Mouse (Mus musculus) ovary, postnatal 14 days (tissue): ENCODE results near the gene Dclre1c.
"Not testable (repeated sequence)": the region's sequence is repeated elsewhere in the genome, so short reads cannot be mapped to it uniquely, and the experiment has no call there.

ENCODE experiments used
- DNase-seq: peaks from one replicate; pipeline ENCODE4 v3.0.0; 2022; ENCODE audit warnings: low spot score

Gene Dclre1c

GRCm38 (mm10) chr2:3423841-3424578, at the start of gene Dclre1c:
TSS of gene Dclre1c (plus strand) at chr2:3424131.
- peak; percentile 71 for DNase-seq

DNA sequence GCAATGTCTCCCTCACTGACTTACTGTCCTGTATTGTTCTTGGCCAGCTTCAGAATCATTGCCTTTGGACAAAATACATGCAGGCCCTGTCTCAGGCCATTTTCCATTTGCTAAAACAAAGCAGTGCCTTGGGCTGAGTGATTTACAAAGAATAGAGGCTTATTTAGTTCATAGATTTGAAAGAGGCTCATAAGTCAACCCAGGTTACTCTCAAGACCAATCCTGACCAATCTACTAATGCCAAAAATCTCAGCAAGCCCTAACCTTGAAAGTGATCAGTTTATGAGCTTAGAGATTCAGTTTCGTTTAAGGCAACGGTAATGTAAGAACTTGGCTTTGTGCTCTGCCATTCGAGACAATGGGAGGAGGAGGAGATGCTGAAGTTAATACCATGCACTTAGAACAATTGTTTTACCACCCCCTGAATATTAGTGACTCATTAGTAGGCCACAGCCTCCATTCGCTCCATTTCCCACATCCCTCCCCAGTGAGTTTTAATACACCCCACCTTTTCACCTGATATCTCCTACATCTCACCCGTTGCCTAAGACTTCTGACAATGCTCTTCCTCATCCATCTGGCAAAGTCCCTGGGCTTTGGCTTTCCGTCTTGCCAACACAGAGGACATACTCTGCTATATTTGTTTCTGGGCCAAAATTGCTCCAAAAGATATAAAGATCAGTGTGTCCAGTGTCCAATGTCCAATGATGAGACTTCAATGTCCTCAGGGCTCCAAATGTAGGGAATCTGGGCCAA, 36.6 kb upstream of the Dclre1c start:
- DNase-seq = no peak

- DNase-seq = no peak
These were observed 32.0 kb upstream of the Dclre1c start for GRCm38 (mm10) chr2:3391945-3392344.

GRCm38 (mm10) chr2:3397110-3397509, 26.8 kb upstream of the Dclre1c start, which contains the start of gene Olah:
TSS of gene Olah (minus strand) at chr2:3397210.
- not testable (repeated sequence) for DNase-seq

DNA sequence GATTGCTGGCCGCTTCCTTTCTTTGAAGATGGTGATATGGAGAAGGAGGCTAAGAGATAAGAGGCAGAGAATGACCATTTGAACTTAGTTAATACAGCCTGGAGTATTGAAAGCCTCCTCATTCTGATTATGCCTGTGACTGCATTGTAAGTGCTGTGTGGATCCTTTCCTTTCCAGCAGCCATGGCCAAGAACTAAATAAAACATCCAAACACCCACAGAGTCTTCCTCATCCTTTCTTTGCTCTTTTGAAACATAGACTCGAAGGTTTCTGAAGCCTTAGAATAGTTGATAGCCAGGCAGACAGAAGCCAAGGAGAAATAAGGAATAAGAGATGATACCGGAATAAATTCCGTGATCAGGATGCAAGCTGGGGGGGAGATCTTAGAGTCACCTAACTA, 17.9 kb upstream of the Dclre1c start:
- DNase-seq = no peak

GRCm38 (mm10) chr2:3407756-3408155, 16.2 kb upstream of the Dclre1c start:
- no peak for DNase-seq

DNA sequence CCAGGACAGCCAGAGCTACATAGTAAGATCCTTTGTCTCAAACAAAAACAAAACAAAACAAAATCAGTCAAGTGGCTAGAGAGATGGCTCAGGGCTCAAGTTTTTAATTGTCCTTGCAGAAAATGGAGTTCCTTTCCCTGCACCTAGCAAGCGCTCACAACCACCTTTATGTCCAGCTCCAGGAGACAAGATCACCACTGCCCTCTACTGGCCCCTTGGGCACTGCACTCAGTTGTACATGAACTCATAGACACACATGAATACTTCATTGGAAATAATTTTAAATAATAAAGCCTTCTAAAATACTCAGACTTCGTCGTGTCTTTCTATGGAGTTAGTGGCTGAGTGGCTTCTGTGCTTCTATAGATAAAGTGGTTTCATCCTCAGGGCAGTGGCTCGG, 9.7 kb upstream of the Dclre1c start:
- DNase-seq = peak; percentile 42

- DNase-seq = no peak
These were observed 8.3 kb upstream of the Dclre1c start for GRCm38 (mm10) chr2:3415676-3416075.

DNA sequence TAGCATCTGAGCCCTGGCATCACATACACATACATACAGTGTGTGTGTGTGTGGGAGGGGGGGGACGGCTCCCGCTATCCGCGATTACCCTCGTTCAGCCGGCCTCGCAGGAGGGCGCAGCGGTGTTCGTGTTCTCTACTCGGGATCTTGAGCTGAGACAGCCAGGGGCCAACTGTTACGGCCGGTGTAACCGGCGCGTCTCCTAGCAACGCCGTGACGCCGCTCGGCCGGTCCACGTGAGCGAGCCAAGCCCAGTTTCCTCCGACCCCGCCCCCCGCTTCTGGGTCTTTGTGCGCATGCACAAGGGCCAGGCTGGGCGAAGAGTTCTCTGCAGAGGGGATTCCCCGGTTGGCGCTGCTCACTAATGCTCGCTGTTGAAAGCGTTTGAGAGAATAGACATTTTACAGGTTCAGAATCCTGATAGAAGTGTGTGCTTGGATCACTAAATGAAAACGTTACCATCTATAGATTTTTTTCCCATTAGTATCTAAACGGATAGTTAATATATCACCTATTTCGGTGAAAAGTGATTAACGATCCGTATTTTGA, 5.0 kb upstream of the Dclre1c start:
- peak; percentile 93 for DNase-seq

- DNase-seq = no peak
These were observed 3.8 kb upstream of the Dclre1c start for GRCm38 (mm10) chr2:3420157-3420556.

DNA sequence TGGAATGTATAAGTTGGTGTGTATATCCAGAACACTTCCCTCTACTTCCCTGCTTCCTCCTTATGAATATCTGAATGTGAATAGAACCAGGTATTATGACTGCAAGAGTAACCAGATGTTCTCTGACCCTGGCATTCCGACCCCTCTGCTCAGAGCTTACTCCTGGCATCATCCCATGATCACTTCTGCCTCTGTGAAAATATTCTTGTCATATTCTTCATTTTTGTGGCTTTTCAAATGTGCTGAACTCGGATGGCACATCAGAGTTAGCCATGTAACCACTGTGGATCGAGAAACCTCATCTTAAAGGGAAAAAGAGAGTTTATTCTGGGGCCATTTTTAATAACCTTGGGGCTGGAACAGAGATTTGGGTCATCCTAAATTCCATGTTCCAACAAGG, 1.4 kb upstream of the Dclre1c start, which contains the start of gene Meig1:
Gene Meig1, minus strand, starts transcription at position 101 of the 400 bp plus-strand sequence.
- no peak for DNase-seq

- no peak for DNase-seq
These were observed 614 bp downstream of the Dclre1c start for GRCm38 (mm10) chr2:3424579-3424910.

- no peak for DNase-seq
These were observed 7.0 kb downstream of the Dclre1c start for GRCm38 (mm10) chr2:3430956-3431355.

DNA sequence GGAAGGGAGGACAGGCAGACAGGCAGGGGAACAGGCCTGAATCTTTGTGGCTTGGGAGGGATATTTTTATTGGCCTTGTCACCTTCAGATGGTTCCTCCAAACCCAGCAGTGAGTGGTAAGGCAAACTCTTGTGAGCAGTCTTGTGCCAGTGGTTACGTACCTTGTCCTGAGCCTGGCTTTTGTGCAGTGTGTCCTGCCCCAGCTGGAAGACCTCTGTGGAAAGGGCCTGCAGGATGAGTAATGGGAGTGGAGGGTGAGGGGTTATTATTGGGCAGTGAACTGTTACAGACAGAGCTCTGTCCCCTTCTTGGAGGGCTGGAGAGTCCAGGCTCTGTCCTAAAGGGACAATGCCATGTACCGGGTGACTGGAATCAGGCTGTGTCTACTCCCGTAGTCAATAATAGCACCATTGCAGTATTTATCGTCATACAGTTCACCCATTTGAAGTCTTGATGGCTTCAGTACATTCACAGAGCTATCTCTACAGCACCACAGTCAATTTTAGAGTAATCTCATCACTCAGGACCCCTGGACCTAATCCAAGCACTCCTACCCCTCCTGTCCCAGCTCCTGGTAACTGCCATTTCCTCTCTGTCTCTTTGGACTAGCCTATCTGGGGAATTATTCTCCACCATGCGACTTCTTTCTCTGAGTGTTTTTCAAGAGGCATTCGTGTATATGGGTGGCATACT, 11.6 kb downstream of the Dclre1c start:
- no peak for DNase-seq

- DNase-seq = no peak
These were observed 14.0 kb downstream of the Dclre1c start for GRCm38 (mm10) chr2:3437956-3438355.

- DNase-seq = no peak
These were observed 20.3 kb downstream of the Dclre1c start for GRCm38 (mm10) chr2:3444206-3444605.

DNA sequence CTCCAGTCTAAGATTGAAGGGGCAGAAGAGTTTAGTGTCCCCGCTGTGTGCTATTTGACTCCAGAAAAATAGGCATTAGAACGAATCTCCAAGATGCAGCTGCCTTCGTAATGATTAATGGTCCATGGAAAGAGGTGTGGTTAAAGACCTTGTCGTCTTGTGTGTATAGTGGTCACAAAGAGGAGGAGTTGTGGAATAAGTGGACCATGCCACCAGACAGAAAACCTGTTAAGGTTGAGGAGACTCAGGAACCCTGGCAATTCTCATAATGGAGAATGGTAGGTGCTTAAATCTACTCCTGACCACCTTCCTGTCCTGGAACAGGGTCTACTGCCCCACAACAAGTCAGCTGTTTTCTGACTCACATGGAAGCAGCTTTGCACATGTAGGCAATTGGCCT, 22.1 kb downstream of the Dclre1c start:
- DNase-seq = no peak

GRCm38 (mm10) chr2:3449431-3449830, 25.5 kb downstream of the Dclre1c start:
- DNase-seq = no peak

GRCm38 (mm10) chr2:3453096-3453495, 29.2 kb downstream of the Dclre1c start:
- DNase-seq = no peak

DNA sequence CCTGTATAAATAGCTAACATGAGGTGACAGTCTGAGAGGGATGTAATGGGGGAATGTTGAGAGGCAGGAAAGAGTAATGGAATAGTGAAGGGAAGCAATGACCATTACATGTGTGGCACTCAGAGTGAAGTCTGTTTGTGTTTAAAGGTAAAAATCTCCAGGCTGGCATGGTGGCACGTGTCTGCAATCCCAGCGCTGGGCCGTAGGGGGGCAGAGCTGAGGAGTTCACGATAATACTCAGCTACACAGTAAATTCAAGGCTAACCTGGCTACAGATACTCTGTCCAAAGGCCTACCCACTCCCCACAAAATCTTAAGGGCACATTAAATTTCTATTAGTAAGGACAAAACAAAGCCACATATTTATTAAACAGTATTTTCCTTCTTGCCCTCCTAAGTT, 32.7 kb downstream of the Dclre1c start:
- no peak for DNase-seq

DNA sequence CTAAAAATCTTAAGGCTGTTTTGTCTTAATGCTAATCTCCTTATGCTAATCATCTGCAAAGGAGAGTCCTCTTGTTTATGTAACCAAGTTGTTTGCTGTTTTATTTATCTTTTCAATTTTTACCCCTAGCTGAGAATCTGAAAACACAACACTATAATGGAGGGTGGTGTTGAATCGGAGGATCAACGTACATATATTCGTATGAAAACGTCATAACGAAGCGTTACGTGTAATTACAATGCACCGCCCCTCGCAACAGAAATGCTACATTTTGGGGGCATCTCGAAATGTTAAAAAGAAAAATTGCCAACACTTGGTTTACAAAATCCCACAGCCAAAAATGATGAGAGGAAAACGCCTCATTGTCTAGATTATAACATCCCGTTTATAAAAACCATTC, 50.0 kb downstream of the Dclre1c start:
- no peak for DNase-seq

DNA sequence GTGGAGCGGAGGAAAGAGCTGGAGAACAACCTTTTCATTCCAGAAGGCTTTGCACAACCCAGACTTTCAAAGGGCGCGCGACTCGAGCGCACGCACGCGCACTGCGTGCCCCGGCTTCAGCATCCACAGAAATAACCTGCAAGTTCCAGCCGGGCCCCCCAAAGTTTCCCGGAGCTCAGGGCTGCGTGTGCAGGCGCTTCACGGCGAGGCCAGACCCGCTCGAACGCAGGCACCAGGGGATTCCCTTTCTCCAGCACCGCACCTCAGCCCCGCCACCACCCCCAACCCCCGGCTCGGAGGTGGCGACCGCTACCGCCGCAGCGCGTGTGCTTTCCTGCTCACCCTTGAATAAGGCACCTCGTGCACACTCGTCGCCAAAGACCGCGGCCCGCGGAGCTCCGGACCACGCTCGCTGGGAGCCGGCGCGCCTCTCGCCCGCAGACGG, 50.5 kb downstream of the Dclre1c start:
- DNase-seq = peak; percentile 31
